Comparison of ENCODE assay signal across 11 mouse cellular contexts in genomic region chr6:101531914-101532313, GRCm38 (mm10).
DNase-seq lines count a peak whose midpoint lies in the region; ATAC-seq and TF ChIP-seq lines count a peak whose summit lies in the region.
"Had no signal": no experiment of that assay in that cellular context is flagged by ENCODE, and none has a peak within 500 bp of the region (broad histone marks: within the 10 kb centered on the region; RNA-seq: fewer than 3 reads in every experiment).

No protein-coding gene starts in this region.

- H3ac ChIP-seq in C2C12 (ENCODE audit: control insufficient read depth, insufficient read length, low read depth): no peak overlapping the region

- H3K4me2 ChIP-seq in kidney, embryonic 14.5 days (replicated peaks; ENCODE audit: low read depth, low read length): no peak overlapping the region
- H3K4me2 ChIP-seq: midbrain, embryonic 11.5 days had no signal

- no peaks in the 10 kb centered on the region for H3K9me3 ChIP-seq in kidney, embryonic 14.5 days (ENCODE audit: control insufficient read depth, low read length)

- WGBS in kidney, embryonic 14.5 days: 84% methylated on average over 5 of the region's 5 CpGs

- H3K27ac ChIP-seq in embryonic fibroblast, embryonic 13.5 days (ENCODE audit: insufficient read depth, low read length): peak overlapping the region; percentile 98
- no peak overlapping the region for H3K27ac ChIP-seq in kidney, embryonic 14.5 days (ENCODE audit: low read depth, low read length)

- no peak for TF ChIP-seq CTCF in C2C12 (IDR thresholded peaks at IDR 0.05; ENCODE audit: control insufficient read depth, insufficient read depth, insufficient read length)
- no peak for TF ChIP-seq CTCF in embryonic fibroblast, embryonic 13.5 days (IDR thresholded peaks at IDR 0.05; ENCODE audit: borderline replicate concordance, insufficient read depth, low read length)

- H3K79me2 ChIP-seq in C2C12 (ENCODE audit: control insufficient read depth, insufficient read depth): no peaks in the 10 kb centered on the region

- peak; percentile 14 for DNase-seq in adrenal gland, postnatal 10 days
- no peak for DNase-seq in adrenal gland, postnatal 25 days
- DNase-seq in left cerebral cortex, postnatal 14 days (ENCODE audit: low spot score in 2 of 2): peak; percentile 42 to 63
- DNase-seq in left cerebral cortex, postnatal 10 days (ENCODE audit: extremely low spot score in 1 of 2, low spot score in 2 of 2): no peak
- no peak for DNase-seq in thymus, postnatal 4 days
- DNase-seq: thymus, adult 2 months had no signal

- TF ChIP-seq POLR2A in embryonic fibroblast, embryonic 13.5 days (IDR thresholded peaks at IDR 0.05; ENCODE audit: low read depth, low read length): no peak

- no peak overlapping the region for H3K4me3 ChIP-seq in C2C12 (ENCODE audit: insufficient read depth, poor library complexity, severe bottlenecking)
- H3K4me3 ChIP-seq in embryonic fibroblast, embryonic 13.5 days (ENCODE audit: insufficient read depth, low read length): no peak overlapping the region
- H3K4me3 ChIP-seq in kidney, embryonic 14.5 days (ENCODE audit: low read length): no peak overlapping the region

- no peaks in the 10 kb centered on the region for H3K79me3 ChIP-seq in C2C12 (ENCODE audit: low read depth)

- H3K27me3 ChIP-seq in C2C12 (ENCODE audit: control insufficient read depth, insufficient read depth, insufficient read length): no peaks in the 10 kb centered on the region
- no peaks in the 10 kb centered on the region for H3K27me3 ChIP-seq in kidney, embryonic 14.5 days (ENCODE audit: control insufficient read depth, insufficient read depth, low read length)

- no peak overlapping the region for H3K9ac ChIP-seq in kidney, embryonic 14.5 days (ENCODE audit: low read depth, low read length)

- ATAC-seq in kidney, embryonic 14.5 days (ENCODE audit: low FRiP score, low TSS enrichment): no peak
- ATAC-seq: intestine, embryonic 16.5 days had no signal

- H3K36me3 ChIP-seq in C2C12 (ENCODE audit: control insufficient read depth, insufficient read depth): no peaks in the 10 kb centered on the region
- no peaks in the 10 kb centered on the region for H3K36me3 ChIP-seq in kidney, embryonic 14.5 days (ENCODE audit: control insufficient read depth, insufficient read depth, low read length)

- intact Hi-C loops in left cerebral cortex, postnatal 14 days (cut with DNase I): loop anchor here (5.0 kb wide), 1 partner anchor 155 kb away; the partner anchor contains the start of gene Pdzrn3
- intact Hi-C loops in left cerebral cortex, postnatal 10 days (cut with DNase I): loop anchor here (2.0 to 10.0 kb wide), 4 partner anchors 83 to 647 kb away; partner anchors contain the start of gene Pdzrn3

- no peaks in the 10 kb centered on the region; the same call in 1 of the 2 replicates for H3K4me1 ChIP-seq in embryonic fibroblast, embryonic 13.5 days (ENCODE audit: control insufficient read depth, insufficient read depth, low read length)
- H3K4me1 ChIP-seq in kidney, embryonic 14.5 days (ENCODE audit: control insufficient read depth, insufficient read depth, low read length): no peaks in the 10 kb centered on the region

TF ChIP-seq in C2C12, 6 proteins besides CTCF, POLR2A, EP300 and RAD21:
- peak; percentile 7 for TF ChIP-seq CEBPB (IDR thresholded peaks at IDR 0.05; ENCODE audit: low read depth)
- no peak for TF ChIP-seq FOSL1 (IDR thresholded peaks at IDR 0.05; ENCODE audit: insufficient read depth, low read length, poor library complexity, severe bottlenecking)
- TF ChIP-seq MAX (IDR thresholded peaks at IDR 0.05): no peak

Comparison
In these comparisons a context has a peak if more than half of its experiments do, and no peak if none do; other contexts are left out.
1. DNase-seq: peak in adrenal gland, postnatal 10 days (single experiment) and left cerebral cortex, postnatal 14 days (2 of 2); none in adrenal gland, postnatal 25 days (single experiment), left cerebral cortex, postnatal 10 days (0 of 2) and thymus, postnatal 4 days (single experiment).